In genomic region chr5:118027101-118027697, GRCm38 (mm10) we compare ENCODE assay signal across 8 mouse cellular contexts. TPM values are rescaled to one million over a fixed set of nuclear protein-coding genes. Genes with fewer than 3 reads are reported as not detected.
A peak's percentile ranks its signal among the peaks of the same experiment; 100 is the strongest.
DNase-seq lines count a peak whose midpoint lies in the region; ATAC-seq lines count a peak whose summit lies in the region.

No protein-coding gene starts in this region.

- H3K9ac ChIP-seq in liver, embryonic 11.5 days (ENCODE audit: low read depth, low read length): no peak overlapping the region
- peak overlapping the region; percentile 73 for H3K9ac ChIP-seq in stomach, embryonic 16.5 days (ENCODE audit: low read length)

- H3K4me3 ChIP-seq in megakaryocyte, embryonic 14.5 days (replicated peaks): peak overlapping the region; percentile 100
- H3K4me3 ChIP-seq in liver, embryonic 11.5 days (ENCODE audit: low read depth, low read length): peak overlapping the region; percentile 60
- peak overlapping the region; percentile 69 for H3K4me3 ChIP-seq in stomach, embryonic 16.5 days (replicated peaks; ENCODE audit: low read length)

- peaks cover 76% of the 10 kb centered on the region for H3K4me1 ChIP-seq in megakaryocyte, embryonic 14.5 days
- H3K4me1 ChIP-seq in liver, embryonic 11.5 days (replicated peaks; ENCODE audit: control insufficient read depth, insufficient read depth, low read length): peaks cover 24% of the 10 kb centered on the region
- peaks cover 31% of the 10 kb centered on the region for H3K4me1 ChIP-seq in stomach, embryonic 16.5 days (ENCODE audit: control insufficient read depth, insufficient read depth, low read length)

- no peak overlapping the region for H3K27ac ChIP-seq in liver, embryonic 11.5 days (ENCODE audit: low read depth, low read length)
- H3K27ac ChIP-seq in stomach, embryonic 16.5 days (ENCODE audit: low read length): no peak overlapping the region

- peak; percentile 66 for DNase-seq in cerebellum, adult 9-10 months
- DNase-seq in cerebellum, postnatal 36 days: no peak
- no peak for DNase-seq in liver, embryonic 11.5 days (ENCODE audit: low spot score)
- DNase-seq in T-cell, adult 2 months (ENCODE audit: low spot score): no peak
- DNase-seq in lung, adult 18-20 months: no peak

- H3K27me3 ChIP-seq in megakaryocyte, embryonic 14.5 days (replicated peaks): peaks cover 29% of the 10 kb centered on the region
- peaks cover 58% of the 10 kb centered on the region for H3K27me3 ChIP-seq in liver, embryonic 11.5 days (replicated peaks; ENCODE audit: control insufficient read depth, insufficient read depth, low read length)
- H3K27me3 ChIP-seq in stomach, embryonic 16.5 days (ENCODE audit: control insufficient read depth, insufficient read depth, low read length): peaks cover 35% of the 10 kb centered on the region

- peaks cover 20% of the 10 kb centered on the region for H3K36me3 ChIP-seq in megakaryocyte, embryonic 14.5 days (replicated peaks; ENCODE audit: low read length)
- H3K36me3 ChIP-seq in liver, embryonic 11.5 days (ENCODE audit: control insufficient read depth, insufficient read depth, low read length): no peaks in the 10 kb centered on the region
- H3K36me3 ChIP-seq in stomach, embryonic 16.5 days (ENCODE audit: control insufficient read depth, insufficient read depth, low read length): no peaks in the 10 kb centered on the region

- 2% methylated on average over 39 of the region's 39 CpGs for WGBS in liver, embryonic 11.5 days
- WGBS in stomach, embryonic 16.5 days: 1% methylated on average over 39 of the region's 39 CpGs

- H3K9me3 ChIP-seq in megakaryocyte, embryonic 14.5 days: no peaks in the 10 kb centered on the region
- H3K9me3 ChIP-seq in liver, embryonic 11.5 days (ENCODE audit: control insufficient read depth, low read length): no peaks in the 10 kb centered on the region
- H3K9me3 ChIP-seq in stomach, embryonic 16.5 days (replicated peaks; ENCODE audit: control insufficient read depth, low read length): no peaks in the 10 kb centered on the region

- no peak for ATAC-seq in megakaryocyte, adult 5-6 weeks (ENCODE audit: poor library complexity, severe bottlenecking)
- 0 out of 2 replicates have a peak, but pooled peaks have one; percentile 13 for ATAC-seq in liver, embryonic 11.5 days (replicated peaks; ENCODE audit: low FRiP score)
- ATAC-seq in stomach, embryonic 16.5 days (ENCODE audit: insufficient read depth, low FRiP score): no peak

- peak overlapping the region; percentile 93 for H3K4me2 ChIP-seq in liver, embryonic 11.5 days
- H3K4me2 ChIP-seq in stomach, embryonic 16.5 days (ENCODE audit: low read depth, low read length): peak overlapping the region; percentile 100

RNA-seq across cellular contexts. Expression of gene Tesc, which starts 0.3 kb away (rescaled TPM):
- polyA plus RNA-seq in megakaryocyte, embryonic 14.5 days (2012; ENCODE audit: insufficient read depth, low replicate concordance): 940 and 1,036 TPM in 2 replicates
- total RNA-seq in megakaryocyte, adult 5-6 weeks (2015): 1.8 and 4.2 TPM in 2 replicates
- 2.2 and 2.4 TPM in 2 replicates for total RNA-seq in megakaryocyte, adult 5-6 weeks (2017)
- 1.7 and 2.2 TPM in 2 replicates for polyA plus RNA-seq in liver, embryonic 11.5 days (2014; fragmentation: Nextera tagmentation; extraction: Ambion mirVana)
- polyA plus RNA-seq in stomach, embryonic 16.5 days (2015; fragmentation: Nextera tagmentation; extraction: Ambion mirVana): 26.1 and 27.4 TPM in 2 replicates

RNA-seq across cellular contexts. Expression of gene Fbxo21, which starts 50.7 kb away (rescaled TPM):
- 3.1 and 3.6 TPM in 2 replicates for polyA plus RNA-seq in megakaryocyte, embryonic 14.5 days (2012; ENCODE audit: insufficient read depth, low replicate concordance)
- 2.0 and 3.1 TPM in 2 replicates for total RNA-seq in megakaryocyte, adult 5-6 weeks (2015)
- 4.2 and 4.8 TPM in 2 replicates for total RNA-seq in megakaryocyte, adult 5-6 weeks (2017)
- 44.8 and 49.2 TPM in 2 replicates for polyA plus RNA-seq in liver, embryonic 11.5 days (2014; fragmentation: Nextera tagmentation; extraction: Ambion mirVana)
- 56.7 and 57.5 TPM in 2 replicates for polyA plus RNA-seq in stomach, embryonic 16.5 days (2015; fragmentation: Nextera tagmentation; extraction: Ambion mirVana)

Comparison
In these comparisons a context has a peak if more than half of its experiments do, and no peak if none do; other contexts are left out.
1. RNA of gene Tesc, which starts 0.3 kb away (polyA plus RNA-seq): 940 to 1,036 TPM in megakaryocyte, embryonic 14.5 days; 26.1 to 27.4 TPM in stomach, embryonic 16.5 days and 1.7 to 2.2 TPM in liver, embryonic 11.5 days; every median in the first group is over 10 times any median in the second.
2. Peak in every context shown above with its lines, with median percentiles within 50 percentile points of each other: H3K4me3 ChIP-seq.